In genomic region chr13:80880756-80881155, GRCm38 (mm10) we compare ENCODE assay signal across 26 mouse cellular contexts. TPM values are rescaled to one million over a fixed set of nuclear protein-coding genes. Genes with fewer than 3 reads are reported as not detected.
A peak's percentile ranks its signal among the peaks of the same experiment; 100 is the strongest.
DNase-seq lines count a peak whose midpoint lies in the region; TF ChIP-seq lines count a peak whose summit lies in the region.
"Had no signal": no experiment of that assay in that cellular context is flagged by ENCODE, and none has a peak within 500 bp of the region (broad histone marks: within the 10 kb centered on the region; RNA-seq: fewer than 3 reads in every experiment).

No protein-coding gene starts in this region.

- H3K4me1 ChIP-seq in heart, embryonic 10.5 days, result no peaks in the 10 kb centered on the region
- H3K4me1 ChIP-seq: embryonic facial prominence, embryonic 12.5 days; heart, embryonic 12.5 days had no signal

- no peak for TF ChIP-seq CTCF in layer of hippocampus, adult 2 months (conservative IDR thresholded peaks at IDR 0.05)

- H3K27me3 ChIP-seq in heart, embryonic 10.5 days (ENCODE audit: insufficient read depth, poor library complexity, severe bottlenecking), result no peaks in the 10 kb centered on the region
- H3K27me3 ChIP-seq: CH12.LX; embryonic facial prominence, embryonic 12.5 days; heart, embryonic 12.5 days; liver, embryonic 13.5 days; midbrain, embryonic 12.5 days; neural tube, embryonic 15.5 days had no signal

- DNase-seq in layer of hippocampus, adult 2 months (ENCODE audit: low spot score in 2 of 2), result peak; percentile 36 to 54
- DNase-seq in layer of hippocampus, postnatal 25 days (ENCODE audit: extremely low spot score in 1 of 2, low spot score in 1 of 2), result no peak
- peak; percentile 38 to 51 for DNase-seq in layer of hippocampus, adult 8-10 months (ENCODE audit: low spot score in 2 of 2)
- peak; percentile 31 to 40 for DNase-seq in left cerebral cortex, adult 18-20 months (ENCODE audit: low spot score in 2 of 2)
- DNase-seq in telencephalon, adult 2 months (ENCODE audit: low read depth, low spot score), result peak; percentile 85
- DNase-seq in heart, embryonic 10.5 days (ENCODE audit: low spot score), result no peak
- DNase-seq in retina, embryonic 14.5 days (ENCODE audit: low spot score), result no peak
- DNase-seq: adrenal gland, adult 2 months; B cell, adult 2 months; cerebellum, adult 18-20 months; cerebellum, postnatal 25 days; forebrain, postnatal 0 days; gastrocnemius, postnatal 14 days; heart, adult 11 months; heart, postnatal 10 days; kidney, postnatal 25 days; liver, embryonic 13.5 days; lung, adult 2 months had no signal

- no peaks in the 10 kb centered on the region for H3K36me3 ChIP-seq in heart, embryonic 10.5 days
- H3K36me3 ChIP-seq: embryonic facial prominence, embryonic 12.5 days; G1E; heart, embryonic 12.5 days; hindbrain, embryonic 10.5 days; liver, embryonic 13.5 days; midbrain, embryonic 12.5 days; neural tube, embryonic 15.5 days had no signal

- H3K9me3 ChIP-seq in heart, embryonic 10.5 days, result no peaks in the 10 kb centered on the region
- H3K9me3 ChIP-seq: embryonic facial prominence, embryonic 12.5 days; G1E; hindbrain, embryonic 10.5 days; liver, embryonic 13.5 days; midbrain, embryonic 12.5 days; neural tube, embryonic 15.5 days had no signal

- WGBS in heart, embryonic 10.5 days, result 72% methylated on average over 4 of the region's 4 CpGs

- H3K27ac ChIP-seq in layer of hippocampus, adult 2 months, result peak overlapping the region; percentile 58
- H3K27ac ChIP-seq in heart, embryonic 10.5 days, result no peak overlapping the region
- H3K27ac ChIP-seq: embryonic facial prominence, embryonic 12.5 days; hindbrain, embryonic 10.5 days; hindbrain, postnatal 0 days; liver, embryonic 13.5 days; midbrain, embryonic 12.5 days; neural tube, embryonic 15.5 days had no signal

- H3K4me3 ChIP-seq in layer of hippocampus, adult 2 months, result no peak overlapping the region
- no peak overlapping the region for H3K4me3 ChIP-seq in heart, embryonic 10.5 days
- H3K4me3 ChIP-seq: embryonic facial prominence, embryonic 12.5 days; heart, embryonic 12.5 days; hindbrain, embryonic 10.5 days; liver, embryonic 13.5 days; midbrain, embryonic 12.5 days; neural tube, embryonic 15.5 days had no signal

RNA-seq across cellular contexts. Expression of gene Arrdc3, which starts 2.4 kb away (rescaled TPM):
- 10 to 100 TPM; 35.1 to 46.5 TPM for total RNA-seq in layer of hippocampus, adult 2 months (2021)
- total RNA-seq in layer of hippocampus, postnatal 25 days (2021), result 10 to 100 TPM; 39.3 to 43.5 TPM
- 10 to 100 TPM; 42.4 to 60.8 (median 47.6) TPM for total RNA-seq in layer of hippocampus, adult 8-10 months (2022)
- 10 to 100 TPM; 37.3 to 40.1 TPM for total RNA-seq in left cerebral cortex, adult 18-20 months (2021)
- polyA plus RNA-seq in heart, embryonic 10.5 days (2016; fragmentation: Nextera tagmentation; extraction: Ambion mirVana), result 52.4 and 54.2 TPM in 2 replicates

Comparison
In these comparisons a context has a peak if more than half of its experiments do, and no peak if none do; other contexts are left out.
1. DNase-seq: peak in layer of hippocampus, adult 2 months (2 of 2), layer of hippocampus, adult 8-10 months (2 of 2), left cerebral cortex, adult 18-20 months (2 of 2) and telencephalon, adult 2 months (single experiment); none in layer of hippocampus, postnatal 25 days (0 of 2), heart, embryonic 10.5 days (single experiment) and retina, embryonic 14.5 days (single experiment).